Mouse (Mus musculus): ENCODE results near the gene AC140267.1.

DNA sequence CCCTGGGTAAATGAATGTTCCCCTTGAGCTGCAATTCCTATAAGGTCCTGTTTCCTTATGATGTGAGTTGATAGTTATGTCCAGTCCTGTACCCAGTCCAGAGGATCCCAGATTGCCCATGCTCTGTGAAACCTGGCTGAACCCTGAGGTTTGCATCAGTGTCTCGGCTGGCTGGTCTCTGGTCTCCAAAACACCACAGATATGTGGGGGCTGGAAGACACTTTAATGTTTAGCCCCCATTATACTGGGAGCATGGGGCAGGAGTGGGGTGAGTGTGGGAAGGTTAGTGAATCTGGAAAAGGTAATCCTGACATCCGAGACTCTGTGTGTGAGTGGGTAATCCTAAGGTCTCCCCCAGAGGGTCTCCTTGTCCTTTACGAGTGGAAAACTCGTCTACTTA, 2.6 kb upstream of the AC140267.1 start:
- TF ChIP-seq HCFC1 (IDR thresholded peaks at IDR 0.05; ENCODE audit: low read depth, low read length) (no peak), TAL1 (IDR thresholded peaks at IDR 0.05; ENCODE audit: low read length) (no peak), CHD2 (IDR thresholded peaks at IDR 0.05; ENCODE audit: low read length) (no peak)

All from MEL (cell line).